Mouse (Mus musculus): ENCODE measurements at regions not wholly inside any gene's neighbourhood (a gene's known extent, or its start where the extent isn't known, plus 50 kb on each side); places are given as distances from the start of the nearest gene placed in this dataset.
A peak's percentile ranks its signal among the peaks of the same experiment; 100 is the strongest.

GRCm38 (mm10) chr3:41857446-41857845 is 115.0 kb downstream of the D3Ertd751e start:
- no peak for DNase-seq (ENCODE audit: low read depth, low spot score)

- DNase-seq (ENCODE audit: low read depth, low spot score), result peak; percentile 15
These were observed 120.3 kb downstream of the D3Ertd751e start for GRCm38 (mm10) chr3:41862674-41863073.

GRCm38 (mm10) chr3:41908952-41909351 is 166.5 kb downstream of the D3Ertd751e start:
- DNase-seq (ENCODE audit: low read depth, low spot score), result no peak

- DNase-seq (ENCODE audit: low read depth, low spot score), result no peak
These were observed 170.8 kb downstream of the D3Ertd751e start for GRCm38 (mm10) chr3:41913190-41913589.

- DNase-seq (ENCODE audit: low read depth, low spot score), result no peak
These were observed 197.4 kb downstream of the D3Ertd751e start for GRCm38 (mm10) chr3:41939843-41940242.

- DNase-seq (ENCODE audit: low read depth, low spot score), result no peak
These were observed 200.6 kb downstream of the D3Ertd751e start for GRCm38 (mm10) chr3:41942964-41943363.

- DNase-seq (ENCODE audit: low read depth, low spot score), result no peak
These were observed 207.0 kb downstream of the D3Ertd751e start for GRCm38 (mm10) chr3:41949404-41949803.

- no peak for DNase-seq (ENCODE audit: low read depth, low spot score)
These were observed 215.0 kb downstream of the D3Ertd751e start for GRCm38 (mm10) chr3:41957385-41957784.

- DNase-seq (ENCODE audit: low read depth, low spot score), result no peak
These were observed 217.8 kb downstream of the D3Ertd751e start for GRCm38 (mm10) chr3:41960209-41960608.

- no peak for DNase-seq (ENCODE audit: low read depth, low spot score)
These were observed 220.5 kb downstream of the D3Ertd751e start for GRCm38 (mm10) chr3:41962923-41963322.

- DNase-seq (ENCODE audit: low read depth, low spot score), result no peak
These were observed 264.4 kb downstream of the D3Ertd751e start for GRCm38 (mm10) chr3:42006672-42007265.

GRCm38 (mm10) chr3:42023187-42023586 is 280.8 kb downstream of the D3Ertd751e start:
- no peak for DNase-seq (ENCODE audit: low read depth, low spot score)

GRCm38 (mm10) chr3:42039632-42040031 is 297.2 kb downstream of the D3Ertd751e start:
- DNase-seq (ENCODE audit: low read depth, low spot score), result no peak

GRCm38 (mm10) chr3:42040270-42040812 is 297.9 kb downstream of the D3Ertd751e start:
- no peak for DNase-seq (ENCODE audit: low read depth, low spot score)

- DNase-seq (ENCODE audit: low read depth, low spot score), result no peak
These were observed 298.5 kb downstream of the D3Ertd751e start for GRCm38 (mm10) chr3:42040959-42041358.

- DNase-seq (ENCODE audit: low read depth, low spot score), result no peak
These were observed 315.0 kb downstream of the D3Ertd751e start for GRCm38 (mm10) chr3:42057286-42057868.

- DNase-seq (ENCODE audit: low read depth, low spot score), result no peak
These were observed 322.9 kb downstream of the D3Ertd751e start for GRCm38 (mm10) chr3:42065093-42065935.

- DNase-seq (ENCODE audit: low read depth, low spot score), result no peak
These were observed 323.6 kb downstream of the D3Ertd751e start for GRCm38 (mm10) chr3:42065962-42066361.

GRCm38 (mm10) chr3:42067036-42067435 is 324.6 kb downstream of the D3Ertd751e start:
- DNase-seq (ENCODE audit: low read depth, low spot score), result no peak

GRCm38 (mm10) chr3:42074532-42075287 is 332.3 kb downstream of the D3Ertd751e start:
- peak; percentile 83 for DNase-seq (ENCODE audit: low read depth, low spot score)

GRCm38 (mm10) chr3:42110976-42111847 is 368.8 kb downstream of the D3Ertd751e start:
- DNase-seq (ENCODE audit: low read depth, low spot score), result peak; percentile 77
